Mouse (Mus musculus) spleen, postnatal 36 days (tissue): ENCODE data around the gene Pex6.

Source experiments
- DNase-seq, 2 experiments: peaks; one replicate each; pipeline ENCODE4 v3.0.0; 2022; ENCODE audit warnings: low spot score in 2 of 2, mixed read lengths in 1 of 2

Pex6 gene

DNA sequence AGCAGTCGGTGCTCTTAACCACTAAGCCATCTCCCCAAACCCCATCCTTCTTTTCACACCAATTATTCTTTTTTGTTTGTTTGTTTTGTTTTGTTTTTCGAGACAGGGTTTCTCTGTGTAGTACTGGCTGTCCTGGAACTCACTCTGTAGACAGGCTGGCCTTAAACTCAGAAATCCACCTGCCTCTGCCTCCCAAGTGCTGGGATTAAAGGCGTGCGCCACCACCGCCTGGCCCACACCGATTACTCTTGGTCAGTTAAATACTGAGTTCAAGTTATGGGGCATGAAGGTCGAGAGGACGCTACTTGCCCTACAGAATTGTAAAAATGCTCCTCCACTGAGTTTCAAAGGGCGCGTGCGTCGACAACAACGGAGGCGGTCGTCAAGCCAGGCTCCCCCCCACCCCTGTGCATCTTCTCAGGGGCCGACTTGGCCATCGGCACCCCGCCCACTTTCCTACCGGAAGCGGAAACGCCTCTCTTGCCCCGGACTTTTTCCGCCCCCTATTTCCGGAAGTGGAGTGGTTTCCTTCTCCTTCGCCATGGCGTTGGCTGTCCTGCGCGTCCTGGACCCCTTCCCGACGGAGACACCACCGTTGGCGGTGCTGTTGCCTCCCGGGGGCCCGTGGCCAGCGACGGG lies at the start of gene Pex6:
TSS of gene Pex6 (plus strand) at position 505 of the 639 bp plus-strand sequence.
- DNase-seq, result peak; percentile 90 to 92

DNA sequence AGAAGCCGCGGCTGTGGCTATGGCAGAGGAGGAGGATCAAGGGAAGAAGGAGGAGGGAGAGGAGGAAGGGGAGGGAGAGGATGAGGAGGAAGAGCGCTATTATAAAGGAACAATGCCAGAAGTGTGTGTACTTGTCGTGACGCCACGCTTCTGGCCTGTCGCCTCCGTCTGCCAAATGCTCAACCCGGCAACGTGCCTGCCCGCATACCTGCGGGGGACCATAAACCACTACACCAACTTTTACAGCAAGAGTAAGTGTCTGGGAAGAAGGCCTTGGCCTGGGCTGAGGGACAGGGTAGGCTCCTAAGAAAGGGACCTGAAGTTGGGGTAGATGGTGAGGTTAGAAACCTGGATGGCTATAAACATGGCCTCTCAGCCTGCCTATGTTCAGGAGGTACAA lies 49.3 kb upstream of the Pex6 start:
- DNase-seq, result no peak

DNA sequence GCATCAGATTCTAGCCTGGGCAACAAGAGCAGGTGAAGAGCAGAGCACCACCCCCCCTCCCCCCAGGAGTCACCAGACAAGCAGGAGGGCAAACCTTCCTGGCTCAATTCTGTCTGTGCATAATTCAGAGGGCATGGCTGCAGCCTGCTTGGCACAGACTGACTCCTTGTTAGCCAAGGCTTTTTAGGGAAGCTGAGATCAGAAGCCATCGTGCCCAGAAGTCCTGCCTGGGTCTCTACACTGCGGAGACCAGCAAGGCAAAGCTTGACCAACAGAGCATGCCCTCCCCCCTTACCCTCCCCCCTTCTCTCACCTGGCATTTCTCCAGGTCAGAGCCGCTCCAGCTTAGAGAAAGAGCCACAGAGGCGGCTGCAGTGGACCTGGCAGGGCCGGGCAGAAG lies 48.5 kb upstream of the Pex6 start:
- no peak for DNase-seq

DNA sequence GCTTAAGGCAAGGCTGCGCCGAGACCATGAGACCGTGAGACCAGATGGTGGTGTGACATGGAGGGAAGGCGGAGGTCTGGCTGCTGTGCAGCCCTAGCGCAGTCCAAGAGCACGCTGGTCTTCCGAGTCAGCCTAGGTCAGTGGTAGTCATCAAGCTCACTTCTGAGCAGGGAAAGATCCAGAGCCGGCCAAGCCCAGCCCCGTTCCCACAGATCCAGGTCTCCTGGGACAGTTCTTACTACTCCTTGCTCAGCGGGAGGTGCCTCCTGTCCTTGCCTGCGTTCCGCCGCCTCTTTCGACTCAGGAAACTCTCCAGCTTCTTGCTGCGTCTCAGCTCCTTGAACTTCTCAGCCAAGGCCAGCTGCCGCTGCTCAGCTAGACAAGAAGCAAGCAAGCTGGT lies 43.6 kb upstream of the Pex6 start:
- DNase-seq, result no peak

DNA sequence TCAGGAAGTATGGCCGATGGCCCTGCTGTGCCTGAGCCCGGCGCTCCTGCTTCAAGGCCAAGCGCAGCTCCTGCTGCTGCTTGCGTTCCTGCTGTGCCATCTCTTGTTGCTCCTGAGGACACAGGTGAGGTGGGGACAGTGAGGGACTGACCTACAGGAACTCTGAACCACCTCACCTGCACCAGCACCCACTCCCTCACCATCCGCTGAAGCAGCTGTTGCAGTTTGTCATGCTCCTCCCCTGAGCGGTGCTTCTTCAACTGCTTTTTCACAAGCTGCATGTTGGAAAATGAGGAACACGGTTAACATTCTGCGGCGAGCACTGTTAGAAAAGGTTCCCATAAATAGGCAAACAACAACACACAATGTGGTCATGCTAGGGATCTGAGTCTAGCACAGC lies 41.4 kb upstream of the Pex6 start:
- DNase-seq, result no peak

DNA sequence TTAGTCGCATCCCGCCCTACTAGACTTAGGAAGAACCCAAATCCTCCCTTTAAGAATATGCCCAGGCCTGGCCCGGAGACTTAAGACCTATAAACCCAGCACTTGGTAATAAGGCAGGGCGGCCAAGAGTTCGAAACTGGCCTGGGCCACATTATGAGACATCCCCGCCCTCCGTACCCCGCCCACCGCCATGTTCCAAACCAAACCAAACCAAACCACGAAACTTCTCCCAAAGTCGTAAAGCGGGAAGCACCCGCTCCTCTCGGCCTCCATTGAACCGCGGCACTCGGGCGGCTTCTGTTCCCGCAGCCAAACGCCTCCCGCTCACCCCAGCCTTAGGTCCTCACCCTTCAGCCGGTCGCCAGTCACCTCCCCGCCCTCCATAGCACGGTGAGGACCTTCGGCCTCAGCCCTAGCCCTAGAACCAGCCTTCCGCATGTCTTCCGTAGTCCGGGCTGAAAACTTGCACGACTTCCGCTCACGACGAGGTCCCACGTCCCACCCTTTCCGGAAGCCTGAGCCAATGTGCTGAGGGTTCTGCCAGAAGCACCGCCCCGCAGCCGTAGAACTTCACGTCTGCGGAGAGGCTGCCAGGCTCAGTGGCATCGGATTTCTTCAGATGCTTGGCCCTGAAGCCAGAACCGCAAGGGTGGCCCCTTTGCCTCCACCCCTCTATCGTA lies 37.3 kb upstream of the Pex6 start, which contains the start of gene Rrp36:
TSS of gene Rrp36 (minus strand) at position 503 of the 680 bp plus-strand sequence.
- DNase-seq, result peak; percentile 92

DNA sequence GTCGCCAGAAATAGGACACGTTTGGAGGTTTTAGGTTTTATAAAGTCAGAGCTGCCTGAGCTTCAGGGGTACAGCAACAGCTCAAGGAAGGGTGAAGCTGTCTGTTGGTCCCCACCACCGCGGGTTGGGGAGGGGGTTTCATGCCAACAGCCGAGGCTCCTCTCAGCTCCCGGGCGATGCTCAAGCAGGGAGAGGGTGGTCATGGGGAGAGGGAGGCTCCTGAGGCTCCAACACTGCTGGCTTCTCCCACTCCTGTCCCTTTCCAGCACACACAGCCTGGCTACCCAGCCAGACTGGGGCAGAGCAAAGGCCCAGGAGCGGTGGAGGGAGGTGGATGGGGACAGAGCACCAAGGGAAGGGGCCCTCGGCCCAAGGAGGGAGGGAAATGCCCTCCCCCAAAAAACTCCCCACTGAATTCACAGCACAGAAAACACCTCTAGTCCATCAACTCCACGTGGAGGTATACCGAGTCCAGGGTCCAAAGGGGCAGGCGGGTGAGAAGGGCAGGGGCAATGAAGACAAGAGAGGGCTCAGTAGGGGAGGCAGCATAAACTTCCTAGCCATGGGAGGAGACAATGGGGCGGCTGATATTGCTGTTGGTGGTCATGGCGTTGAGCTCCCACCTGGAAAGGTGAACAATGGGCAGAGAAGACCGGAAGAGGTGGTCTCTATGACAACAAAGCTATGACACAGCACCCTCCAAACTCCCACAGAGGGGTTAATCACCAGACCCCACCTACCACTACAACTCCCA lies 36.6 kb upstream of the Pex6 start:
- DNase-seq, result no peak

DNA sequence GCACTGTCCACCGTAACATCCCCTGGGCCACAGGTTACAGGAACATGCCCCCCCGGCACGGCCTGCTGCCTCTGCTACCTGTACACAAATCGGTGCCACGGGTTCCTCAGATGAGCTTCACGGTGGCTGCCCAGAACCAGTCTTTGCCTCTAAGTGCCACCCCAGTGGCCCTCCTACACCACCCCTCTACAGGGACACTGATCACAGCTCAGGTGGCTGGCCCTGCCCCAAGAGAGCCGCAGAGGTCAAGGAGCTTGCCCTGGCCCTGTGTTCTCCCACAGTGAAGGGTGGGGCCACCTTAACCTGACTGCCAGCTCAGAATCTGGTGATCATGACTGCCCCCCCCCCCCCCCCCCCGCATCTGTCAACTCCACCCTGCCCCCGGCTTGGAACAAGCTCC lies 32.8 kb upstream of the Pex6 start, which contains the start of gene Mea1:
TSS of gene Mea1 (plus strand) at position 378 of the 400 bp plus-strand sequence.
- DNase-seq, result no peak

DNA sequence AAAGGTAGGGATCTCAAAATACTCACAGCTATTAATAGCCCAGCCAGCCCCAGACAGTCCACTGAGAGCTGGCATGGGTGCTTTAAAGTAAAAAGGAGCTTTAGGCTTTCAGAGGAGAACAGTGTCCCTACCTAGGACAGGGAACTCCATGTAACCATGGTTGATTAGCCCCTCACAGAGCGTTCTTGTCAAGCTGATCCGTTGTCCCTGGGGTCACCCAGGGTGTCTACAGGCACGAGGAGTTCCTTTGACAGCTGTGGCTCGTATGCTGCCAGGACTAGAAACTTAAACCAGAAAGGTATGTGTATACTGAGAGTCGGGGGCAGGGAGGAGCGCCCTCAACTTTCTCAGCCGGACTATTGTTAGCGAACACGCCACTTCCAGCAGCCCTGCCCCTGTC lies 32.4 kb upstream of the Pex6 start:
- DNase-seq, result no peak

DNA sequence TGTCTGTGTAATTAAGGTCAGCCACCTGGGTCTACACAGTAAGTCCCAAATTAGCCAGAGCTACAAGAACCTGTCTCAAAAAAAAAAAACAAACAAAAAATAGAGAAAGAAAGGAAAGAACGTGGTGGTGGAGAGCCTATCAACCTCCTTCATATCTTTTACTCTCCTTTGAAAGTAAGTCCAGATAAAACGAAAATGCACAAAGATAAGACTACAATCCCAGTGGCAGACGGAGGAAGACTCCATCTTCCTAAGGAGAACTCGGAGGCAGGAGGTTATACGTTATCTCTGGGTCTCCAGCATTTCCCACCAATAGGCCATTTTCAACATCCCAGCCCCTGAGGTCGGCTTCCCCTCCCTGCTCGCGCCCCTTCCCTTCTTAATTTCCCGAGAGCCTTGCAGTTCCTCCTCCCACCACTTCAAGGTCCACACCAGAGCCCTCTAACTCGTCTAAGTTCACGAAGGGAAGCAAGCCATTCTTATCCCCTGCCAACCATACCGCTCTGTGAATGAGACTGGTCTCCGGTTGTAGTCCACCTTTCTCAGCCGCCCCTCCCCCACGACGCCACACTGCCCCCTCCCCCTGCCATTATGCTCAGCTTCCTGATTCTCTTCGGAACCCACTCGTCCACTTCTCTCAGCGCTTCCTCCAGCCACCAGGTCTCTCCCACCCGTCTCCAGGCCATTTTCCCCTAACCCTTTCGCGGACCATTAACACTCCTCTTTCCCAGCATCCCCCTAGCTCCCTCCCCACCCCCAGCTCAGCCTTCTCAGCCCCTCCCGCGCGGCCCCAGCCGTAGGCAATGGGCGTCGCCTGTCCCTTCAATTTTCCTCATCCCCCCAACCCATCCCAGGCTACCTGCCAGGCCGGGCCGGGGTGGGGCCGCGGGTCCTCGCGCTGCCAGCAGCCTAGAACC lies 31.2 kb upstream of the Pex6 start:
- peak; percentile 38 to 45 for DNase-seq

DNA sequence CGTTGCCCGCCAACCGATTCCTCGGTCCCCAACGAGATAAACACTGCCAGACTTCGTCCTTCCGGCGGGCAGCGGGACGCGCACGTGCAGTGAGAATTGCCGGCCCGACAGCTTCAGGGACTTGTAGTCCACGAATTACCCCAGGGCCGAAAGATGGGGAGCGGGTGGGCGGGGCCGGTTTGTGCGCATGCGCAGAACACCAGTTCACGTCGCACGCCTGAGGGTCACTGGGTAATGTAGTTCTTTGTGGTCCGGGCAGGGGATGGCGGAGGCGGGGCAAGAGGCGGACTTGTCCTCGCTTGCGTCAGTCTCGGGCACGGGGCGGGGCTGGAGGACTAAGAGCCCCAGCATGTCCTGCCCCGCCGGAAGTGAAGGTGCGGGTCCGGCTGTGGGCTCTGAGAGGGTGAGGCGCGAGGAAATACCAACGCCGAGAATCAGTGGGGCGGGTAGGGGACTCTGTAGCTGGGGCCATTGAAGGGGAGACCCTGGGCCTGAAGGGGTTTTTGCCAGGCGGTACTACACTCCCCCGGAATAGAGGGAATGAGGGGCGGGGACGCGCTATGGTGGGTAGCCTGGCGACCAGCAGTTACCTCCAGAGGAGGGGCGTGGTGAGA lies 30.4 kb upstream of the Pex6 start, which contains the start of gene Klhdc3:
TSS of gene Klhdc3 (minus strand) at position 155 of the 614 bp plus-strand sequence.
- peak; percentile 97 to 99 for DNase-seq

DNA sequence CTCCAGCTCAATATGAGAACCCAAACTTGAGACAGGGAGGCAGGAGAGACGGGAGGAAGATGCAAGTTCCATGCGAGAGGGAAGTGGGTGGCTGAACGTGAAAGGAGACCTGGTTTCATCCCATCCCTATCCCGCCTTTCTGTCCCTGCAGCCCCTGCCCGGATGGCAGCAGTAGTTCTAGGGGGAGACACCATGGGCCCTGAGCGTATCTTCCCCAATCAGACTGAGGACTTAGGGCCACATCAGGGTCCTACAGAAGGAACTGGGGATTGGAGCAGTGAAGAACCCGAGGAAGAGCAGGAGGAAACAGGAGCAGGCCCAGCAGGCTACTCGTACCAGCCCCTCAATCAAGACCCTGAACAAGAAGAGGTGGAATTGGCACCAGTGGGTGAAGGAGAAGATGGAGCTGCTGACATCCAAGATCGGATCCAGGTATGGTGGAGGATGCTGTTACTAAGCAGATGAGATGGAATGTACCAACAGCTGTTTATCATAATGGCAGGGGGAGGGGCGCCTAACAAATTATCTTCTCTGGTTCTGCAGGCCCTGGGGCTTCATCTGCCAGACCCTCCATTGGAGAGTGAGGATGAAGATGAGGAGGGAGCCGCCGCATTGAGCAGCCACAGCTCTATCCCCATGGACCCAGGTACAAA lies 29.7 kb upstream of the Pex6 start:
- no peak for DNase-seq

DNA sequence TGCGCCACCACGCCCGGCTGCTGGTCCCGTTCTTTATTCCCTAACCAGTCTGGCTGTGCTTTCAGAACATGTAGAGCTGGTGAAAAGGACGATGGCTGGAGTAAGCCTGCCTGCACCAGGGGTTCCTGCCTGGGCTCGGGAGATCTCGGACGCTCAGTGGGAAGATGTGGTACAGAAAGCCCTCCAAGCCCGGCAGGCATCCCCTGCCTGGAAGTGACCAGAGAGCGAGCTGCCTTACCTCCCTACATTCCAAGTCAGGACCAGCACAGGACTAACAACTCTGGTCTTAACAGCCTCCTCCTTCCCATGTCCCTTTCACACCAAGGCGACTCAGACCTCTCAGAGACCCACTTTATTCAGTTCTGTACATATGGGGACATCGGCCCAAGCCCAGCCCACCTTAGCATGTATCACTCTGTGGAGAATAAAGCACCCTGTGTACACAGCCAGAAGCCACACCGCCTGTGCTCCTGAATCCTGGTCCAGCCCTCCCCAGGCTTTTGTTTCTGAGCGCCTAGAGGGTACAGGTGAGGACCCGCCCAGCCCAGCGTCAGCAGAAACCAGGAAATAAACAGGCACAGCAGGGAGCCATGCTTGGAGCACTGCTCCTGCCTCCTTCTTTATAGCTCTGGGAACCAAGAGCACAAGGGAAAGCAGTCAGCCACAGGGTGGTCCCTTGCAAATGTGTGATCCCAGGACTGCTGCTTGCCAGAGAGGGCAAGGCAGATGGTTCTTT lies 28.4 kb upstream of the Pex6 start:
- DNase-seq, result no peak

DNA sequence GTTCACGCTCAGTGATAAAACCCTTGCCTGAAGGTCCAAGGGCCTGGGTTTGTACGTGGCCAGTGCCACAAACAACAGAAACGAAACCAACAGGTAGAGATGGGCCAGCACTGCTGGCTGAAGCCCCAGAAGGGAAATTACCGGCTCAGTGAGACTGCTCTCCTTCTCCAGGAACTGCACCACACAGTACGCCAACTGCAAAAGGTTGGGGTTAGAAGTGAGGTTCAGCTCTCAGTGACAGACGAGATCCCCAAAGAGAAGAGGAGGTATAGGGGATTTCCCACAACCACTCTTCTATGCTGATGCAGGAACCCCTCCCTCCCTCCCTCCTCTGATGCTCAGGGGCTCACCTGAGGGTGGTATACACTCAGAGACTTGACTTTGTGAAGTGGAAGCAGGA lies 25.4 kb upstream of the Pex6 start:
- no peak for DNase-seq

DNA sequence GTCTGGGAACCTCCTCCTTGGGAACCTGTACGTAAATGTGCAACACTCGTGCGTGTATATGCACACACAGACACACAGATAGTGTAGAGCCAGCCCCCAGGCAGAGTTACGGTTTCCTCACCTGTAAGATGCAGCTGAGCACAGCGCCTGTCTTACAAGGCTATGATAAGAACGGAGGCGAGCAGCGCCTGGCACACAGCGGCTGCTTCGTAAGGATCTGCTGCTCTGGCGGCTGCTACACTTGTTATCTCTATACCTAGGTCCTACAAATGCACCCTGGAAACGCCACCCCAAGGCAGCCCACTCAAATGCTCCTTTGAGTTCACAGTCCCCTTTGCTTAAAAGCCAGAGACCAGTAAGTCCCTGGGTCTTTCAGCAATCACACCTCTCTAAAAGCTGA lies 20.6 kb upstream of the Pex6 start:
- DNase-seq, result no peak

DNA sequence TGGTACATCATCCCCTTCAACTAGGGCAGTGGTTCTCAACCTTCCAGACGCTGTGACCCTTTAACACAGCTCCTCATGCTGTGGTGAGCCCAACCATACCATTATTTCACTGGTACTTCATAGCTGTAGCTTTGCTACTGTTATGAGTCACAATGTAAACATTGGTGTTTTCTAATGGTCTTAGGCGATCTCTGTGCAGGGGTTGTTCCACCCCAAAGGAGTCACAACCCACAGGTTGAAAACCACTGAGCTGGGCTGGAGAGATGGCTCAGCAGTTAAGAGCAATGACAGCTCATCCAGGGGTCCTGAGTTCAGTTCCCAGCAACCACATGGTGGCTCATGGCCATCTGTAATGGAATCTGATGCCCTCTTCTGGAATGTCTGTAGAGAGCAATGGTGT lies 19.9 kb upstream of the Pex6 start:
- DNase-seq, result no peak

DNA sequence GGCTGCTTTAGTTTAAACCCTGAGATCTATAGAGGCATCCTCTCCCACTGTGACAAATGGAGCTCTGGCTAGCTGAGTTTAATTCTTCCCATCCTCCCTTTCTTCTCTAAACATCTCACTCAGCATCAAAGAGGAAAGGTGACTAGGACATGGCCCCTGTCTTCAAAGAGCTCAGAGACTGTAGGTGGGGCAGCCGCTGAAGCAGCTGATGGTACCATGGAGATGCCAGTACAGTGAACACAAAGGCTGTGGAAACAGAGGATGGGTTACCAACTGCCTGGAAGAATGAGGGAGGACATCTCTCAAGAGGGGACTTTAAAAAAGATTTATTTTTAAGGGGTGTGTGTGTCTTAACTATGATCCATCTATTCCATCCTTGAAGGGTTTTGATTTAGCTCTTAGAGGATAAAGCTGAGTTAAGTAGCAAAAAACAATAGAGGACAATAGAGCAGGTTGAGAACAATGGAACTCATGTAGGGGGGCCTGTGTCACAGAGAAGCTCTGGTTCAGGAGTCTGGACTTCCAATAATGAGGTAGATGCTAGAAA lies 16.7 kb upstream of the Pex6 start:
- no peak for DNase-seq

DNA sequence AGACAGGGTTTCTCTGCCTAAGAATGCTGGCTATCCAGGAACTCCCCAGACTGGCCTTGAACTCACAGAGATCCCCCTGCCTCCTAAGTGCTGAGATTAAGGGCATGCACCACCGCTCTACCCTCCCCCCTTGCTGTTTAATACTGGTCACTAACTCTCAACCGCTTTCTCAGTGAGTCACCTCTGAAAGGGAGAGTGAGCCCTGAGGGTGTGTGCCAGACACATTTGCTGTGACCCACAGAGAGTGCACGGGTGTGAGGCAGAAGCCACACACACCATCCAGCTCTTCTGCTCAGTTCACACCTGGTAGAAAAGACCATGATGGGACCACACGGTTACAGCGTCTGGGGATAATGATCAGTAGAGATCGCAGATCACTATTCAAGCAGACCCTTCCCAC lies 12.7 kb upstream of the Pex6 start:
- DNase-seq, result no peak

DNA sequence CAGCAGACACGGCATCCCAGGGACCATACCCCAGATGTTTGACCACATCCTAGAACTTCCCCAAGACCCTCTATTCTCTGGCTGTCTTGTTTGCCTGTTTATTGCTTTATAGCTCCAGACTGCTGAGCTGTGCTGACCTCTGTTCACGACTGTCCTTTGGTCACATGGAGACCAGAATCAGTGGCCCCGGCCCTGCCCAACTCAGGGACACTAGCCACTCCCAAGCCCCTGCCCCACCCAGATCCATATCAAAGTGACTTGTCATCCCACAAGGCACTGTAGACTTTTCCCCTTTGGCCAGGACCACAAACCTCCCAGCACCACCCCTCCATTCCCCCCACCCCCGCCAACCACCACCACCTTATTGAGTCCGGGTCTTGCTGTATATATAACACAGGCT lies 12.0 kb upstream of the Pex6 start:
- no peak for DNase-seq

DNA sequence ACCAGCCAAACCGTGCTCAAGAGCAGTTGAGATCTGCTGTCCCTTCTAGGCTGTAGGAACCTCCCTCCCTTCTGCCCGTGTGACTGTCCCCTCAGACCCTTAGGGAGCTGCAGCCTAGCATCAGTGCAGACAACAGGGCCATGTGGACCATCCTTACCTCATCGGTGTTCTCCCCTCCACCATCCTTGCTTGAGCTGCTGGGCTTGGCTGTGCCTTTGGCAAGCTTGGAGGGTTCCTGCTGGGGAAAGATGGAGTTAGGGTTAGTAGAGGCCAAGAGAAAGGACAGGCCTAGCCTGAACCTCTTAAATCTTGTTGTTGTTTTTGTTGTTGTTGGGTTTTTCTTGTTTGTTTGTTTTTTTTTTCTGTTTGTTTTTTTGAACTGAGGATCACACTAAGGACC lies 11.4 kb upstream of the Pex6 start:
- DNase-seq, result no peak
